8 mouse cellular contexts compared by ENCODE assay signal in the genomic region with DNA sequence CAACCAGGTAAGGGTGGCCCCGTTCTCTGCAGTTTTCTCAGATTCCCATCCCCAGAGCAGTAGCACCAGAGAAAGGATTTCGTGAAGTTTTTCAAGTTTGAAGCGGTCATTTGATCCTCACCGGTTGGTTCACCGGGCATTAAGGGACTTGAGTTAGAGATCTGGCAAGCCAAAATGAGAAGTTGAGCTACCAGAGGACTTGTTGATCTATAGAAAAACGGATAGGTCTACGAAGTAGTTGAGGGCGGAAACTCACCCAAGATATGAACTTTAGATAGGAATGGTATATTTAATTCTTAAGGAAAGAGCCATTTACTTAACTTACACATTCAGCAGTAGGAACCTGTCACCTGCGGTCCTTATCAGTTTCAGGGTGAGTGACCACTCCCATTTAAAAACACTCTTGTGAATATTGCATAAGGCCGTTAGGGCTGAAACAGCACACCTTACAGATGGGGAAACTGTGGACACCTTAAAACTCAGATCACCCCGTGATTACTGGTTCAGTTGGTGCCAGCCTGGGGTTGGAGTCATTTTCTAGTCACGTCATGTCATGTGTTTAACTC. TPM values are rescaled to one million over a fixed set of nuclear protein-coding genes. Genes with fewer than 3 reads are reported as not detected.
A peak's percentile ranks its signal among the peaks of the same experiment; 100 is the strongest.
DNase-seq lines count a peak whose midpoint lies in the region; ATAC-seq and TF ChIP-seq lines count a peak whose summit lies in the region.

No protein-coding gene starts in this region.

- H3K9me3 ChIP-seq in heart, embryonic 15.5 days (replicated peaks), result no peaks in the 10 kb centered on the region
- H3K9me3 ChIP-seq in limb, embryonic 10.5 days (replicated peaks), result no peaks in the 10 kb centered on the region
- no peaks in the 10 kb centered on the region for H3K9me3 ChIP-seq in midbrain, embryonic 15.5 days

- no peak for DNase-seq in heart, postnatal 10 days
- DNase-seq in limb, embryonic 10.5 days (ENCODE audit: low spot score), result no peak
- no peak for DNase-seq in embryo, embryonic 11 days
- DNase-seq in adrenal gland, postnatal 36 days, result no peak
- DNase-seq in left cerebral cortex, postnatal 14 days (ENCODE audit: low spot score in 2 of 2), result no peak

- 24% methylated on average over 12 of the region's 12 CpGs for WGBS in heart, embryonic 15.5 days
- WGBS in limb, embryonic 10.5 days, result 23% methylated on average over 12 of the region's 12 CpGs
- WGBS in midbrain, embryonic 15.5 days, result 26% methylated on average over 12 of the region's 12 CpGs

- H3K4me1 ChIP-seq in heart, embryonic 15.5 days (replicated peaks), result peaks cover 15% of the 10 kb centered on the region
- no peaks in the 10 kb centered on the region for H3K4me1 ChIP-seq in cortical plate, adult 2 months (ENCODE audit: control insufficient read depth, insufficient read depth, low read length)
- peaks cover 18% of the 10 kb centered on the region for H3K4me1 ChIP-seq in limb, embryonic 10.5 days
- H3K4me1 ChIP-seq in midbrain, embryonic 15.5 days, result peaks cover 18% of the 10 kb centered on the region

- intact Hi-C loops in heart, postnatal 10 days (cut with DNase I), result no loop called here
- intact Hi-C loops in left cerebral cortex, postnatal 14 days (cut with DNase I), result no loop called here

- peak overlapping the region; percentile 60 for H3K4me3 ChIP-seq in heart, embryonic 15.5 days
- H3K4me3 ChIP-seq in cortical plate, adult 2 months (ENCODE audit: insufficient read depth, low read length), result peak overlapping the region; percentile 37
- peak overlapping the region; percentile 60 for H3K4me3 ChIP-seq in limb, embryonic 10.5 days
- H3K4me3 ChIP-seq in midbrain, embryonic 15.5 days, result peak overlapping the region; percentile 50

- no peak for TF ChIP-seq CTCF in cortical plate, adult 2 months (IDR thresholded peaks at IDR 0.05; ENCODE audit: extremely low read depth, insufficient read depth, low read length)

- no peak for TF ChIP-seq POLR2A in cortical plate, adult 2 months (IDR thresholded peaks at IDR 0.05; ENCODE audit: extremely low read depth, insufficient read depth, low read length)

- peak overlapping the region; percentile 97 for H3K4me2 ChIP-seq in heart, embryonic 15.5 days
- peak overlapping the region; percentile 89 for H3K4me2 ChIP-seq in midbrain, embryonic 15.5 days

- H3K27ac ChIP-seq in heart, embryonic 15.5 days, result no peak overlapping the region
- no peak overlapping the region for H3K27ac ChIP-seq in cortical plate, adult 2 months (ENCODE audit: insufficient read depth, low read length)
- H3K27ac ChIP-seq in limb, embryonic 10.5 days, result peak overlapping the region; percentile 83
- no peak overlapping the region for H3K27ac ChIP-seq in midbrain, embryonic 15.5 days

- H3K36me3 ChIP-seq in heart, embryonic 15.5 days, result no peaks in the 10 kb centered on the region
- H3K36me3 ChIP-seq in limb, embryonic 10.5 days, result no peaks in the 10 kb centered on the region
- H3K36me3 ChIP-seq in midbrain, embryonic 15.5 days (replicated peaks), result no peaks in the 10 kb centered on the region

- ATAC-seq in heart, embryonic 15.5 days (replicated peaks; ENCODE audit: insufficient number of reproducible peaks, insufficient read depth, low FRiP score, low read depth), result no peak
- ATAC-seq in midbrain, embryonic 15.5 days (replicated peaks), result no peak

- peak overlapping the region; percentile 63 for H3K9ac ChIP-seq in heart, embryonic 15.5 days
- peak overlapping the region; percentile 33 for H3K9ac ChIP-seq in midbrain, embryonic 15.5 days

- H3K27me3 ChIP-seq in heart, embryonic 15.5 days, result no peaks in the 10 kb centered on the region
- H3K27me3 ChIP-seq in limb, embryonic 10.5 days (ENCODE audit: low read depth, poor library complexity, severe bottlenecking), result peaks cover 8% of the 10 kb centered on the region
- H3K27me3 ChIP-seq in midbrain, embryonic 15.5 days (replicated peaks), result 0 out of 2 replicates have a peak, but pooled peaks cover 9% of the 10 kb centered on the region

RNA-seq across cellular contexts. Expression of a gene that starts 1.7 kb away (rescaled TPM):
- 11.9 and 15.1 TPM in 2 replicates for polyA plus RNA-seq in heart, embryonic 15.5 days (2015; fragmentation: Nextera tagmentation; extraction: Ambion mirVana)
- total RNA-seq in heart, postnatal 10 days (2021), result 1 to 10 TPM; 5.5 to 6.2 TPM
- polyA plus RNA-seq in cortical plate, adult 2 months (2012; rRNA removed), result 3.1 and 3.6 TPM in 2 replicates
- 10.0 and 13.8 TPM in 2 replicates for polyA plus RNA-seq in limb, embryonic 10.5 days (2016; fragmentation: Nextera tagmentation; extraction: Ambion mirVana)
- polyA plus RNA-seq in midbrain, embryonic 15.5 days (2015; fragmentation: Nextera tagmentation; extraction: Ambion mirVana), result 9.5 and 12.2 TPM in 2 replicates
- total RNA-seq in adrenal gland, postnatal 36 days (2021), result 1 to 10 TPM; 3.4 to 5.1 TPM
- total RNA-seq in left cerebral cortex, postnatal 14 days (2021), result 1 to 10 TPM; 7.7 to 8.7 TPM
